Mouse (Mus musculus): Measurements from ENCODE around the gene Rps29.

Rps29 gene

DNA sequence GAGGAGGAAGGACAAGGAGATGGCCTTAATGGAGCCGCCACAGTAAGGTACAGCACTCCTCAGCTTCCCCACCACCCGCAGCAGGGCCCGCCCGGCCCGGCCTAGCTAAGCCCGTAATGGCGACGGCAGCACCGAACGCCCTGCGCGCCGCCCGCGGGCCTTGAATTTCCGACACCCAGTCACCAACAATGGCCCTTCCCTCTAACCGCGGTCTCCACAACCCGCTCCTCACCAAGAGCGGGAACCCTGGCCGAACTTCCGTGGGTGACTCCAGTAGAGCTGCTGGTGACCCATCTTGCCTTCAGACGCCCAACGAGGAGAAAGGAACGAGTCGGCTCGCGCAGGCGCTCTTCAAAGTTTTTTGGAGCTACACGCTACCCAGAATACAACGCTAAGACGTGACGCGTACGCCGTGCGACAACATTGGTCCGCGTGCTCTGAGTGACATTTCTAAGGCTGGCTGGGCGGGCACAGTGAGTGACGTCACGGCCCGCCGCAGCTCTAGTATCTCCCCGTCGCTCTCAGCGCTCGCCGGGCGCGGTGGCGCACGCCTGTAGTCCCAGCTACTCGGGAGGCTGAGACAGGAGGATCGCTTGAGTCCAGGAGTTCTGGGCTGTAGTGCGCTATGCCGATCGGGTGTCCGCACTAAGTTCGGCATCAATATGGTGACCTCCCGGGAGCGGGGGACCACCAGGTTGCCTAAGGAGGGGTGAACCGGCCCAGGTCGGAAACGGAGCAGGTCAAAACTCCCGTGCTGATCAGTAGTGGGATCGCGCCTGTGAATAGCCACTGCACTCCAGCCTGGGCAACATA, at the start of gene Rps29:
TSS of gene Rps29 (minus strand) at position 422 of the 813 bp plus-strand sequence.
- peak; percentile 100 for DNase-seq (ENCODE audit: low read depth, low spot score)

- peak; percentile 40 for DNase-seq (ENCODE audit: low read depth, low spot score)
Observed at GRCm38 (mm10) chr12:69208520-69208919, 49.5 kb upstream of the Rps29 start.

DNA sequence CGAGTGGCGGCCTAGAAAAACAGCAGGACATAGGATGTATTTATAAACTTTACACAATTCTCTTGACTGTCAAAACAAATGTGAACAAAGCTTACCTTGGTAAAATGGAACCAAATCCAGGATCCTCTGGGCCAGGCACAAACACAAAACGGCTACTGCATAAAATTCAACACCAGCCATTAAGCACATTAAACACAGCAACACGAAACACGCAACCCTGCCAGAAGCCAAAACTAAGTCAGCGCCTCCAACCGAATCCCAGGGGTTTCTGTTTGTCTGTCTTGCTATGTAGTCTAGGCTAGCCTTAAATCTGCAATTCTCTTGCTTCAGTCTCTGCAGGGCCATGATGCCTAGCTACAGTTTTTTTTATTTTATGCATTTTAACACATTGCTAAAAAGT, 48.9 kb upstream of the Rps29 start:
- DNase-seq (ENCODE audit: low read depth, low spot score): no peak

DNA sequence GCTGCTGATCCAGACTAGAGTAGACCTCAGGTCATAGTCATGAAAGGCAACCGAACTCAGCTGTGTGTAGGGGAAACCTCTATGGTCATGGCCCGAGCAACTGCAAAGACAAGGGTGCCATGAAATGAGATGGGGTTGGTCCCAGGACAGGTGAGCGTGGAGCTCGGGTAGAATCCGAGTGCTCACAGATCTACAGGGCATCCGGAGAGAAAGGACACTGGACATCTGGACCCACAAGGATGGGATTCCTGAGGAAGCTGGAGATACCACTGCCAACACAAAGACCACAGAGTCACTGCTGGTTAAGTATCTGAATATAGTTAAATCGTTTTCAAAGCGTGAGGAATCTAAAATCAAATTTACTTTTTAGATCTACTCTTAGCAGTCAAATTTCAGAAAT, 48.4 kb upstream of the Rps29 start:
- DNase-seq (ENCODE audit: low read depth, low spot score): no peak

DNA sequence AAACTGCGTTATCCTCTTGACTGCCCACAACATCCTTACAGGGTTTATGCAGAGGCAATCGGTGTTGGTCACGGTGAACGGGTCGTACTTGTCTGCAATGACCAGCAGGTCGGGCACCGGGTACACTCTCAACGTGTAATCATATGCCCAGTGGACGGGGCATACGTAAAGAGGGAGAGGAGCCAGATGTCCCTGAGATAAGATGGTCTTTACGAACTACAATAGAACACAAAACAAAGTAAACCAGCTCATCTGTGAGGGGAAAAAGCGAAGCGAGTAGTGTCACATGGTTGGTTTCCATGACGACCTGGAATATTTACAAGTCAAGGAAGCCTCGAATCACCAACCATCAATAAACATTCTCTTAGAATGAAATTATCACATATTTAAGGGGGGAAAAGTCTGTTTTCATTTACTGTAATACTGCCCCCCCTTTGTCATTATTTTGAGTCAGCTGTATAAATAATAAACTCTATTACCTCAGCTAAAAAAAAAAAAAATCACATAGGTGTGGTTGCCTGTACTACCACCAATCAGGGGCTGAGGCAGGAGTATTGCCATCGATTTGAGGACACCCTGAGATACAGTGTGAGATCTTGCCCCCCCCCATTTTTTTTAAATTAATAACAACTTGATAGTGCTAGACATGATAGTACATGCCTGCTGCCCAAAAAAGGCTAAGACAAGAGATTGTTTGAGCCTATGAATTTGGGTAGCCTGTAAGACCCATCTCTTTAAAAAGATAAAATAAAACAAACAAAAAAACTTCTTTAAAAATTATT, 45.3 kb upstream of the Rps29 start, which contains the start of gene Gm49384:
TSS of gene Gm49384 (minus strand) at position 216 of the 782 bp plus-strand sequence.
- no peak for DNase-seq (ENCODE audit: low read depth, low spot score)

DNA sequence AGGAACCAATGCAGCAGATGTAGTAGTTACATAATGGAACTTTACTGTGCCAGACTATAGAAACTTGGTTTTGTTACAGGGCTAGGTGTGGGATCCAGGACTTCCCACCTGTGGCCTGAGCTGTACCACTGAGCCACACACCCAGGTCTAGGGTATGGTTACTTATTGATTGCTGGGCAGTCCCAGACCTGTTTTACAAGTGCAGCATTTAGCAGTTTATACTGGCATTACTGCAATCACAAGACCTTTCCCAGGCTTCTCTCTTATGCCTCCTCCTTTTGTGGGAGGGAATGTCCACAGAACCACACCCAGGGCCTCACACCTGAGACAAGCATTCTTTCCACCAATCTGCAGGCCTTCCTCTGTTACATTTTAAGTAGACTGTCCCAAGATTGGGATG, 40.0 kb upstream of the Rps29 start:
- no peak for DNase-seq (ENCODE audit: low read depth, low spot score)

GRCm38 (mm10) chr12:69198164-69198535, 39.2 kb upstream of the Rps29 start, which contains the start of gene Dnaaf2:
Dnaaf2 (minus strand) TSS chr12:69198429.
- peak; percentile 83 for DNase-seq (ENCODE audit: low read depth, low spot score)

GRCm38 (mm10) chr12:69197378-69198163, 38.6 kb upstream of the Rps29 start:
- peak; percentile 57 for DNase-seq (ENCODE audit: low read depth, low spot score)

GRCm38 (mm10) chr12:69196444-69197377, 37.7 kb upstream of the Rps29 start, which contains the start of gene Gm49383:
Gm49383 (minus strand) TSS chr12:69197104.
- peak; percentile 73 for DNase-seq (ENCODE audit: low read depth, low spot score)

GRCm38 (mm10) chr12:69192637-69193036, 33.7 kb upstream of the Rps29 start:
- no peak for DNase-seq (ENCODE audit: low read depth, low spot score)

GRCm38 (mm10) chr12:69191396-69191795, 32.4 kb upstream of the Rps29 start:
- no peak for DNase-seq (ENCODE audit: low read depth, low spot score)

GRCm38 (mm10) chr12:69190522-69190921, 31.5 kb upstream of the Rps29 start:
- peak; percentile 34 for DNase-seq (ENCODE audit: low read depth, low spot score)

- no peak for DNase-seq (ENCODE audit: low read depth, low spot score)
Observed at GRCm38 (mm10) chr12:69190074-69190473, 31.1 kb upstream of the Rps29 start.

- no peak for DNase-seq (ENCODE audit: low read depth, low spot score)
Observed at GRCm38 (mm10) chr12:69186811-69187471, 28.0 kb upstream of the Rps29 start.

- no peak for DNase-seq (ENCODE audit: low read depth, low spot score)
Observed at GRCm38 (mm10) chr12:69185371-69185770, 26.4 kb upstream of the Rps29 start.

DNA sequence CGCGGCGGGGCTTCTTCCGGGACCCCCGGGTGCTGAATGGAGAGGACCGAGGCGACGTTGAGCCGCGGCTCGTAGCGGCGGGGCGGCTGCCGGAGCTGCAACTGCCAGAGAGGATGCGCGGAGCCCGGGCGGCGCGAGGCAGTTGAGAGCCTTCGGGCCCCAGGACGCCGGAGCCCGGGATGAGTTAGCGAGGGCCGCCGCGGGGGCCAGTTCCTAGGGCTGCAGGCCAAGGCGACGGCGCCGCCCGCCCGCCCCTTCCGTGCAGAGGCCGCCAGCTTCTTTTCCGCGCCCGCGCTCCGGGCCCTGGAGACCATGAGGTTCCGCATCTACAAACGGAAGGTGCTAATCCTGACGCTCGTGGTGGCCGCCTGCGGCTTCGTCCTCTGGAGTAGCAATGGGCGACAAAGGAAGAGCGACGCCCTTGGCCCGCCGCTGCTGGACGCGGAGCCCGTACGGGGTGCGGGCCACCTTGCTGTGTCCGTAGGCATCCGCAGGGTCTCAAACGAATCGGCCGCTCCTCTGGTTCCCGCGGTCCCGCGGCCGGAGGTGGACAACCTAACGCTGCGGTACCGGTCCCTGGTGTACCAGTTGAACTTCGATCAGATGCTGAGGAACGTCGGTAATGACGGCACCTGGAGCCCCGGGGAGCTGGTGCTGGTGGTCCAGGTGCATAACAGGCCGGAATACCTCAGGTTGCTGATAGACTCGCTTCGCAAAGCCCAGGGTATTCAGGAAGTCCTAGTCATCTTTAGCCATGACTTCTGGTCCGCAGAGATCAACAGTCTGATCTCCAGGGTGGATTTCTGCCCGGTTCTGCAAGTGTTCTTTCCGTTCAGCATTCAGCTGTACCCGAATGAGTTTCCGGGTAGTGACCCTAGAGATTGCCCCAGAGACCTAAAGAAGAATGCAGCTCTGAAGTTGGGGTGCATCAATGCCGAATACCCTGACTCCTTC, 25.6 kb upstream of the Rps29 start:
- peak; percentile 39 for DNase-seq (ENCODE audit: low read depth, low spot score)

GRCm38 (mm10) chr12:69183583-69184308, 24.8 kb upstream of the Rps29 start, which contains the start of the genes Rpl36al and Mgat2:
Rpl36al (minus strand) TSS chr12:69184083.
Mgat2 (plus strand) TSS chr12:69184157.
- DNase-seq (ENCODE audit: low read depth, low spot score): peak; percentile 98

DNA sequence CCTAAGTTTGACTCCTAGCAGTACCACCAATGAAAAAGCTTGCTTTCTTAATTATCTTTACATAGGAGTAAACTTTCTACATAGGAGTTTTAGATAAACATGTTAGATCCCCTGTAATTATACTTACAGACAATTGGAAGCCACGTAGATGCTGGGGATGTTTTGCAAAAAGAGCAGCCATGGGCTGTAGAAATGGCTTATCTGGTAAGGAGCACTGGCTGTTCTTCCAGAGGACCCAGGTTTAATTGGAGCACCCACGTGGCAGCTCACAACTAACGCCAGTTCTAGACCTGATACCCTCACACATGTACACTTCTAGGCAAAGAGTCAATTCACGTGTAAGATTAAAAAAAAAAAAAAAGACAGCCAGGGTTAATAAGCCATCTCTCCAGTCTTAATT, 22.8 kb upstream of the Rps29 start:
- no peak for DNase-seq (ENCODE audit: low read depth, low spot score)

Data from 3T3-L1 (cell line).